Mouse (Mus musculus): ENCODE measurements at regions not wholly inside any gene's neighbourhood (a gene's known extent, or its start where the extent isn't known, plus 50 kb on each side); places are given as distances from the start of the nearest gene placed in this dataset.

- Histone ChIP-seq H3K27me3 (replicated peaks) (peaks cover 97% of the 10 kb centered on the region), H3K4me3 (replicated peaks in 1 of 3; ENCODE audit: low read depth in 2 of 3, low read length in 2 of 3, poor library complexity in 1 of 3) (no peak overlapping the region), H3K4me2 (ENCODE audit: insufficient read depth, low read depth, poor library complexity, severe bottlenecking) (no peak overlapping the region), H3K9ac (ENCODE audit: insufficient read depth, low read depth) (no peak overlapping the region), H3K79me2 (replicated peaks; ENCODE audit: control insufficient read depth, extremely low read depth, insufficient read depth, poor library complexity, severe bottlenecking) (no peaks in the 10 kb centered on the region), H3K9me3 (replicated peaks; ENCODE audit: low read length) (no peaks in the 10 kb centered on the region), H3K27ac (ENCODE audit: insufficient read depth, low read depth) (no peak overlapping the region), H3K4me1 (ENCODE audit: control insufficient read depth in 1 of 2, insufficient read depth in 2 of 2) (no peaks in the 10 kb centered on the region), H3K36me3 (replicated peaks in 1 of 2; ENCODE audit: control insufficient read depth in 1 of 2, insufficient read depth in 1 of 2, low read length in 1 of 2) (no peaks in the 10 kb centered on the region)
- dilution Hi-C loops (cut with MboI; ENCODE audit: extremely low pct_ligation_motif_present, extremely low pct_unique_long_range_greater_than_20kb, low sequenced_read_pairs): no loop called here
- in situ Hi-C loops (cut with MboI; ENCODE audit: low pct_ligation_motif_present, low pct_unique_long_range_greater_than_20kb, low sequenced_read_pairs): no loop called here
- TF ChIP-seq TBP (conservative IDR thresholded peaks at IDR 0.05; ENCODE audit: low read depth, low read length) (no peak), ZC3H11A (IDR thresholded peaks at IDR 0.05; ENCODE audit: low read depth, low read length) (no peak), TCF12 (IDR thresholded peaks at IDR 0.05; ENCODE audit: low read depth, low read length) (no peak), RCOR1 (conservative IDR thresholded peaks at IDR 0.05; ENCODE audit: low read depth, low read length) (no peak), CHD1 (IDR thresholded peaks at IDR 0.05; ENCODE audit: low read depth, low read length) (no peak), EP300 (IDR thresholded peaks at IDR 0.05; ENCODE audit: low read length) (no peak), JUN (IDR thresholded peaks at IDR 0.05; ENCODE audit: insufficient read depth, low read depth, low read length) (no peak), IRF4 (IDR thresholded peaks at IDR 0.05; ENCODE audit: low read depth, low read length) (no peak), MEF2A (IDR thresholded peaks at IDR 0.05; ENCODE audit: borderline replicate concordance, low read depth, low read length) (no peak), MXI1 (IDR thresholded peaks at IDR 0.05; ENCODE audit: low read depth, low read length) (no peak), ZMIZ1 (IDR thresholded peaks at IDR 0.05; ENCODE audit: low read depth, low read length) (no peak), USF1 (IDR thresholded peaks at IDR 0.05; ENCODE audit: low read depth, low read length) (no peak)
- DNase-seq (ENCODE audit: extremely low read depth): no peak
Observed at GRCm38 (mm10) chr2:167761404-167761936, 71.8 kb upstream of the Tmem189 start.

- in situ Hi-C loops (cut with MboI; ENCODE audit: low pct_ligation_motif_present, low pct_unique_long_range_greater_than_20kb, low sequenced_read_pairs) (no loop called here), dilution Hi-C loops (cut with MboI; ENCODE audit: extremely low pct_ligation_motif_present, extremely low pct_unique_long_range_greater_than_20kb, low sequenced_read_pairs) (no loop called here)
- DNase-seq (ENCODE audit: extremely low read depth): no peak
- Histone ChIP-seq H3K79me2 (replicated peaks; ENCODE audit: control insufficient read depth, extremely low read depth, insufficient read depth, poor library complexity, severe bottlenecking) (no peaks in the 10 kb centered on the region), H3K4me2 (ENCODE audit: insufficient read depth, low read depth, poor library complexity, severe bottlenecking) (no peak overlapping the region), H3K27ac (ENCODE audit: insufficient read depth, low read depth) (no peak overlapping the region), H3K36me3 (replicated peaks in 1 of 2; ENCODE audit: control insufficient read depth in 1 of 2, insufficient read depth in 1 of 2, low read length in 1 of 2) (no peaks in the 10 kb centered on the region), H3K4me3 (replicated peaks in 1 of 3; ENCODE audit: low read depth in 2 of 3, low read length in 2 of 3, poor library complexity in 1 of 3) (no peak overlapping the region), H3K4me1 (ENCODE audit: control insufficient read depth in 1 of 2, insufficient read depth in 2 of 2) (peaks cover 0 to 1% of the 10 kb centered on the region in 2 experiments; a peak in 2 of 4 replicates), H3K9me3 (replicated peaks; ENCODE audit: low read length) (no peaks in the 10 kb centered on the region), H3K9ac (ENCODE audit: insufficient read depth, low read depth) (no peak overlapping the region), H3K27me3 (replicated peaks) (peaks cover 97% of the 10 kb centered on the region)
- TF ChIP-seq NRF1 (IDR thresholded peaks at IDR 0.05; ENCODE audit: low read depth, low read length): no peak
- TF ChIP-seq EP300 (IDR thresholded peaks at IDR 0.05; ENCODE audit: low read length): no peak
- no peak for TF ChIP-seq ZMIZ1 (IDR thresholded peaks at IDR 0.05; ENCODE audit: low read depth, low read length)
- TF ChIP-seq BHLHE40 (IDR thresholded peaks at IDR 0.05; ENCODE audit: low read depth, low read length): no peak
- TF ChIP-seq SMC3 (IDR thresholded peaks at IDR 0.05; ENCODE audit: low read depth, low read length): no peak
- no peak for TF ChIP-seq MAZ (IDR thresholded peaks at IDR 0.05; ENCODE audit: low read depth, low read length)
- no peak for TF ChIP-seq MAFK (IDR thresholded peaks at IDR 0.05; ENCODE audit: insufficient replicate concordance, low read length)
- TF ChIP-seq USF1 (IDR thresholded peaks at IDR 0.05; ENCODE audit: low read depth, low read length): no peak
- TF ChIP-seq E2F4 (IDR thresholded peaks at IDR 0.05; ENCODE audit: insufficient replicate concordance, low read depth, low read length): no peak
- TF ChIP-seq KAT2A (IDR thresholded peaks at IDR 0.05; ENCODE audit: insufficient replicate concordance, low read length): no peak
- no peak for TF ChIP-seq RCOR1 (conservative IDR thresholded peaks at IDR 0.05; ENCODE audit: low read depth, low read length)
- TF ChIP-seq PAX5 (IDR thresholded peaks at IDR 0.05; ENCODE audit: low read length): no peak
- TF ChIP-seq CTCF (conservative IDR thresholded peaks at IDR 0.05 in 1 of 2, IDR thresholded peaks at IDR 0.05 in 1 of 2; ENCODE audit: low read depth in 2 of 2, low read length in 2 of 2): no peak
- no peak for TF ChIP-seq ELF1 (IDR thresholded peaks at IDR 0.05; ENCODE audit: low read depth, low read length)
- no peak for TF ChIP-seq UBTF (IDR thresholded peaks at IDR 0.05; ENCODE audit: low read depth, low read length)
- TF ChIP-seq SIN3A (IDR thresholded peaks at IDR 0.05; ENCODE audit: low read length): no peak
- TF ChIP-seq MXI1 (IDR thresholded peaks at IDR 0.05; ENCODE audit: low read depth, low read length): no peak
- no peak for TF ChIP-seq ZKSCAN1 (IDR thresholded peaks at IDR 0.05; ENCODE audit: borderline replicate concordance, low read depth, low read length)
- no peak for TF ChIP-seq POLR2A (IDR thresholded peaks at IDR 0.05; ENCODE audit: low read depth, low read length)
- no peak for TF ChIP-seq CHD2 (IDR thresholded peaks at IDR 0.05; ENCODE audit: low read length)
Observed at GRCm38 (mm10) chr2:167760681-167761403, 71.2 kb upstream of the Tmem189 start.
